Mouse (Mus musculus) gastrocnemius, postnatal 36 days (tissue): ENCODE results near the gene Cracr2b. TPM values are rescaled to one million over a fixed set of nuclear protein-coding genes. Genes with fewer than 3 reads are reported as not detected.

Source experiments
- DNase-seq, 2 experiments: peaks; one replicate each; pipeline ENCODE4 v3.0.0; 2022
- intact Hi-C: fragments of 180-260 bp; cut with DNase I; formaldehyde crosslinking; loops from one replicate; pipeline ENCODE4 v1.15.1; 2025
- total RNA-seq, 2 experiments: library from RNA; stranded (reverse); gene quantifications; 2 replicates each; pipeline ENCODE4 v1.2.3; 2021

The Cracr2b gene
- total RNA-seq, 2 experiments from 2014 or later: 6.3 to 7.4 TPM

- intact Hi-C loops: no loop called here
- peak; percentile 90 to 94 for DNase-seq
These were observed 13.5 kb upstream of the Cracr2b start, which contains the start of gene Rplp2 for GRCm38 (mm10) chr7:141447110-141447991. Gene Rplp2, plus strand, starts transcription at chr7:141447370.

DNA sequence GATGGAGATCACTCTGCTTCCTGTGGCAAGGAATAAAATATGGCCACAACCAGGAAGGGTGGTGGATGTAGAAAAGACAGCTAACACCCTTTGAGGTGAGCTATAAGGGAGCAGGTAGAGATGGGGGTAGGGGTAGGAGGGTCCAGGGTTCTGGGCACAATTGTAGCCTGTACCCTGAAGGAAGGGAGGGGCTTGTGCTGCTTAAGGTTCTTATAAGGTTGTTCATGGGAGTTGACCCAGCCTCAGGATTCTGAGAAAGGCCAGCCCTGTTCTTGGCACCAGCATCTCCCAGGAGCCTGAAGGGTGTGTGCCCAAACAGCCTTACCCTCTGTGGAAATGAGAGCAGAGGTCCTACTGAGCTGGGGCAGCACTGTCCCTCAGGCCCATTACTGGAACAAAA, 9.0 kb upstream of the Cracr2b start:
- intact Hi-C loops: no loop called here
- DNase-seq: no peak

- intact Hi-C loops: no loop called here
- DNase-seq: no peak
These were observed 7.3 kb upstream of the Cracr2b start for GRCm38 (mm10) chr7:141453636-141454035.

GRCm38 (mm10) chr7:141454967-141455551, 5.8 kb upstream of the Cracr2b start, which contains the start of gene Pnpla2:
Gene Pnpla2, plus strand, starts transcription at chr7:141455198.
- peak; percentile 91 to 94 for DNase-seq
- intact Hi-C loops: no loop called here

- intact Hi-C loops: no loop called here
- DNase-seq: peak; percentile 72
These were observed 5.1 kb upstream of the Cracr2b start for GRCm38 (mm10) chr7:141455610-141456314.

DNA sequence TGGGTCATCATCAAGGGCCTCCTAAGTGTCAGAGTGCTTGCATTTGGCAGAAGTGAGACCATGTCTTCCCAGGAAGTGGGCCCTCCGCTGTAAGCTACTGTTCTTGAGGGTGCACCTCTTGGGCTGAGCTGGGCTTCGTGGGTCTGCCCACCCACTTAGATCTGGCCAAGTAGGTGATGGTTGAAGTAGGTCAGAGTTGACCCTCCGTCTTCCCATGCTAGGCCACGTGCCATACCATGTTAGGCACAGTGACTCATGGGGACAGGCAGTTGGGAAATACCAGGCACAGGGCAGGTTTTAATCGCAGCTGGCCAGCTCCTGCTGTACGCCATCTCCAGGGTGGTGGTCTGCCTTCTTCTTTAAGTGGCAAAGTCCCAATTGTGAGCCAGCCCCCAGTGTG, 4.2 kb upstream of the Cracr2b start:
- peak in 1 of 2 experiments; percentile 26 for DNase-seq

DNA sequence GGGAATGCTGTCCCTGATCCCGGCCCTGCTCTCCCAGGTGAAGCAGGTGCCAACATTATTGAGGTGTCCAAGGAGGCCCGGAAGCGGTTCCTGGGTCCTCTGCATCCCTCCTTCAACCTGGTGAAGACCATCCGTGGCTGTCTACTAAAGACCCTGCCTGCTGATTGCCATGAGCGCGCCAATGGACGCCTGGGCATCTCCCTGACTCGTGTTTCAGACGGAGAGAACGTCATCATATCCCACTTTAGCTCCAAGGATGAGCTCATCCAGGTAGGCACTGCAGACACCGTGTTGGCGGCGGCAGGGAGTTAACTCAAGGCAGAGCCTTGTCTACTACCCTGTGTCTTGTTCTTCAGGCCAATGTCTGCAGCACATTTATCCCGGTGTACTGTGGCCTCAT, 3.7 kb upstream of the Cracr2b start:
- intact Hi-C loops: no loop called here
- no peak for DNase-seq

More for the DNA sequence above, 4.2 kb upstream of the Cracr2b start:
- intact Hi-C loops: no loop called here

DNA sequence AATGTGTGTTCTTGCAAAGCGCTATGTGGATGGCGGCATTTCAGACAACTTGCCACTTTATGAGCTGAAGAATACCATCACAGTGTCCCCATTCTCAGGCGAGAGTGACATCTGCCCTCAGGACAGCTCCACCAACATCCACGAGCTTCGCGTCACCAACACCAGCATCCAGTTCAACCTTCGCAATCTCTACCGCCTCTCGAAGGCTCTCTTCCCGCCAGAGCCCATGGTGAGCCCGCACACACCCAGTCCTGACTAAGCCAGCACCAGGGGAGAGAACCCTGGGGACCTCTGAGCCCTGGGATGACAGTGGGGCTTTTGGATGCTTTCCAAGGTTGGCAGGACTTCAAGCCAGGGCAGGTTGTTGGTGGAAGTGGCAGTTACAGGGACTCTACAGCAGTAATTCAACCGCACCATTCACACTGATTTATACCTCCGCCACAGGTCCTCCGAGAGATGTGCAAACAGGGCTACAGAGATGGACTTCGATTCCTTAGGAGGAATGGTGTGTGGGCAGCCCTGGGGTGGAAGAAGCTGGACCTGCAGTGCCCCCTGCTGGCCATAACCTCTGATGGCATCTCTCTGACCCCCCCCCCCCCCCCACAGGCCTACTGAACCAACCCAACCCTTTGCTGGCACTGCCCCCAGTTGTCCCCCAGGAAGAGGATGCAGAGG, 2.8 kb upstream of the Cracr2b start:
- peak in 1 of 2 experiments; percentile 59 for DNase-seq
- intact Hi-C loops: no loop called here

- intact Hi-C loops: no loop called here
- peak in 1 of 2 experiments; percentile 17 for DNase-seq
These were observed 2.2 kb upstream of the Cracr2b start for GRCm38 (mm10) chr7:141458661-141459060.

DNA sequence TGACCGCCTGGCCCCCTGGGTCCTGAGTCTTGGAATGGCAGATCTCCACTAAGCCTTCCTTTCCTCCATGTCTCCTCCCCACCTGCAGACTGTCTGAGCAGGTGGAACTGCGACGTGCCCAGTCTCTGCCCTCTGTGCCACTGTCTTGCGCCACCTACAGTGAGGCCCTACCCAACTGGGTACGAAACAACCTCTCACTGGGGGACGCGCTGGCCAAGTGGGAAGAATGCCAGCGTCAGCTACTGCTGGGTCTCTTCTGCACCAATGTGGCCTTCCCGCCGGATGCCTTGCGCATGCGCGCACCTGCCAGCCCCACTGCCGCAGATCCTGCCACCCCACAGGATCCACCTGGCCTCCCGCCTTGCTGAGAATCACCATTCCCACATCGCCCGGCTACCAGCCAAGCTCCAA, 1.6 kb upstream of the Cracr2b start:
- intact Hi-C loops: no loop called here
- peak in 1 of 2 experiments; percentile 27 for DNase-seq

- intact Hi-C loops: no loop called here
These were observed 898 bp upstream of the Cracr2b start for GRCm38 (mm10) chr7:141460001-141460390.

DNA sequence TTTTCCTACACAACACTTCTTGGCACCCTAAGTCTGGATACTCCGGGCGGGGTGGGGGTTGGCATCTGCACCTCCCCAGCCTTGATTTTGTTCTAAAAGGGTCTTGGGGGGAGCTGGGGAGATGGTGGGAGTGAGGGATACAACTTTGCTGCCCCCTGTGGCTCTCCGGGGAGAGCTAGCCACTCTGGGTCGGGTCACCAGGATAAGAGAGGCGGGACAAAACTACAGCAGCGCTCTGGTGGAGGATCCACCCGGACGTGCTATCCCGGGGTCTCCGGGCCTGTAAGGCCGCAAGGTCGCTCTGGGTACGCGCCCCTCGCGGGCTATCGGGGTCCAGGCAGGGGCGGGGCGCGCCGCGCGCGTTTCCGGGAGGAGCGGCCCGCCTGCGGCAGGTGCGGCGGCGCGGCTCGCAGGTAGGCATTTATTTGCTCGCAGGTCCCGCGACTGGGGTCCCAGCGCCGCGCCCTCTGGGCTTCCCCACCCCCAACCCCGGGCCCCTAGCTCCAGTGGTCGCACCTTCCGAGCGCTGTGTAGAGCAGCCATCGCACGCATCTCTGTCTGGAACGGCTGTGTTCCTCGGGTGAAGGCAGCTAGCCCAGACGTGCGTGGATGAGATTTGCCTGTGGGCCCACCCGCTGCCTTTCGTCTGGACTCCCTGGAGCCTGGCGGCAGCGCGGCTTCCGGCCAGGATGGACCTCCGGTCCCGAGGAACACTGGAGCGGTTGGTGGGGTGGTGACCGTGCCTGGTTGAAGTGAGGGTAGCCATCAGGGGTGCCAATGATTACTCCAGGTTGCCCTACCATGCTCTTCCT, 833 bp downstream of the Cracr2b start:
- intact Hi-C loops: no loop called here
- peak in 1 of 2 experiments; percentile 23 for DNase-seq

More at GRCm38 (mm10) chr7:141460001-141460390, 898 bp upstream of the Cracr2b start:
- DNase-seq: no peak

- peak in 1 of 2 experiments; percentile 27 for DNase-seq
- intact Hi-C loops: no loop called here
These were observed 1.5 kb downstream of the Cracr2b start for GRCm38 (mm10) chr7:141462333-141462821.

- DNase-seq: no peak
- intact Hi-C loops: no loop called here
These were observed 3.1 kb downstream of the Cracr2b start for GRCm38 (mm10) chr7:141463824-141464602.

GRCm38 (mm10) chr7:141464603-141465201, 3.8 kb downstream of the Cracr2b start:
- intact Hi-C loops: no loop called here
- no peak for DNase-seq

DNA sequence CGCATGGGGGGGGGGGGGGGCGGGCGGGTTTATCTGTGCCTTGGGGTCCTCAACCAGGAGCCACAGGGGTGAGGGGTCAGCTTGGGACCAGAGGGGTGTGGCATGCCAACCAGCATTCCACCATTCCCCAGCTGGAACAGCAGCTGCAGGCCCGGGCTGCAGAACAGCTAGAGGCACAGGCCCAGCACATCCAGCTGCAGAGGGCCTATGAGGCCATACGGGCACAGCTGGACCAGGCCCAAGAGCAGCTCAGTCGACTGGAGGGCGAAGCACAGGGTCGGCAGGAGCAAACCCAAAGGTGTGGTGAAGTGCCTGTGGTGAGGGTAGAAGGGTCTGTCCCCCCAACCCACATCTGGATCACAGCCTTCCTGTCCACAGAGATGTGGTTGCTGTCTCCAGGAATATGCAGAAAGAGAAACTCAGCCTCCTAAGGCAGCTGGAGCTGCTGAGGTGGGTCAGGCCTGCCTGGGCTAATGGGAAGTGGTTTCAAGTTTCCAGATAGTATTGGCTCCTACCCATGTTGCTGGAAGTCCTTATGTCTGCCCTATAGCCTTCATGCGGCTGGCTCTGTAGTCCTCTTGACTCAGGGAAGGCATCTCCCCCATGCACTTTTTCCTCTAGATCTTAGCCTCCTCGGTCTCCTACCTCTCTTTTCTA, 4.6 kb downstream of the Cracr2b start:
- DNase-seq: peak in 1 of 2 experiments; percentile 31
- intact Hi-C loops: no loop called here

DNA sequence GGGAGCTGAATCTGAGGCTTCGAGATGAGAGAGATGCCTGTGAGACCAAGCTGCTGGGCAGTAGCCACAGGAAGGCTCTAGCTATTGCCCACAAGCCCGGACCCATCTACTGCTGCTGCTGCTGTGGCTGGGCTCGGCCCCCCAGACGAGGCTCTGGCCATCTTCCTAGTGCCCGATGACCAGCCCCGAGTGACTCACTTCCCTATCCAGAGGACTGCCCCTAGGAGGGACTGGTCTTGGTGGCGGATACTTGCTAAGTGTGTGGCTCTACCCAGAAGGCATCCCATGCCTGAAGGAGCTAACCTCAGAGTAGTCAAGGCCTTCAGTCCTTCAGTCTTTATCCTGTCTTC, 5.1 kb downstream of the Cracr2b start:
- intact Hi-C loops: no loop called here
- DNase-seq: no peak
